Mouse (Mus musculus): ENCODE data around the gene Soga1.

GRCm38 (mm10) chr2:157104454-157104853 lies 25.4 kb upstream of the Soga1 start:
- TF ChIP-seq POLR2A (IDR thresholded peaks at IDR 0.05; ENCODE audit: insufficient read depth, low read length), result no peak
- no peak for TF ChIP-seq CTCF (IDR thresholded peaks at IDR 0.05; ENCODE audit: low read depth, low read length)
- TF ChIP-seq EP300 (IDR thresholded peaks at IDR 0.05; ENCODE audit: insufficient read depth, low read depth, low read length), result no peak
